16 mouse cellular contexts compared by ENCODE assay signal in the genomic region with DNA sequence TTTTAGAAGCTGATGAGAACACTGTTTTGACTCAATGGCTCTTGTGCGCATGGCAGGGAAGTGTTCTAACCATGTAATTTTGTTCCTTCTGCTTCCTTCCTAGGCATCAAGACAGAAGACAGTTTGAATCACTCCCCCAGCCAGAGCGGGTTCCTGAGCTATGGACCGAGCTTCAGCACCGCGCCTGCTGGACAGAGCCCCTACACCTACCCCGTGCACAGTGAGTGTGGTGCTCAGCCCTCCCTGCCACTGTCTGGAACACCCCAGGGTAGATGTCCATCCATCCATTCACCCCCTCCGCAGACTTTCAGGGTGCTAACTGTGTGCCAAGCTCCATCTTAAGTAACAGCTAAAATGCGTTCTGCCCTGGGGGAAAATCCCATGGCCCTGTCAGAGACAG.
DNase-seq lines count a peak whose midpoint lies in the region; ATAC-seq and TF ChIP-seq lines count a peak whose summit lies in the region.
"Had no signal": no experiment of that assay in that cellular context is flagged by ENCODE, and none has a peak within 500 bp of the region (broad histone marks: within the 10 kb centered on the region; RNA-seq: fewer than 3 reads in every experiment).

No protein-coding gene starts in this region.

- WGBS in intestine, embryonic 14.5 days, result 30% methylated on average over 8 of the region's 8 CpGs
- 31% methylated on average over 8 of the region's 8 CpGs for WGBS in intestine, postnatal 0 days
- 26% methylated on average over 8 of the region's 8 CpGs for WGBS in limb, embryonic 11.5 days
- 38% methylated on average over 8 of the region's 8 CpGs for WGBS in forebrain, embryonic 15.5 days

- no peaks in the 10 kb centered on the region for H3K27me3 ChIP-seq in intestine, embryonic 14.5 days (replicated peaks; ENCODE audit: control insufficient read depth, insufficient read depth, low read length)
- no peaks in the 10 kb centered on the region for H3K27me3 ChIP-seq in intestine, postnatal 0 days (replicated peaks; ENCODE audit: control insufficient read depth, insufficient read depth, low read length)
- H3K27me3 ChIP-seq in limb, embryonic 11.5 days (ENCODE audit: control insufficient read depth, insufficient read depth, low read length), result no peaks in the 10 kb centered on the region
- H3K27me3 ChIP-seq in forebrain, embryonic 15.5 days, result no peaks in the 10 kb centered on the region
- H3K27me3 ChIP-seq: lung, embryonic 15.5 days had no signal

- TF ChIP-seq CTCF in intestine, postnatal 0 days (IDR thresholded peaks at IDR 0.05; ENCODE audit: low read depth), result no peak

- no peak overlapping the region for H3K9ac ChIP-seq in intestine, embryonic 14.5 days (ENCODE audit: low read length)
- no peak overlapping the region for H3K9ac ChIP-seq in intestine, postnatal 0 days (ENCODE audit: low read depth, low read length)
- H3K9ac ChIP-seq in limb, embryonic 11.5 days (ENCODE audit: low read length), result no peak overlapping the region
- H3K9ac ChIP-seq in forebrain, embryonic 15.5 days (replicated peaks), result no peak overlapping the region
- H3K9ac ChIP-seq: heart, embryonic 15.5 days; hindbrain, embryonic 14.5 days; lung, embryonic 15.5 days had no signal

- H3K4me1 ChIP-seq in intestine, embryonic 14.5 days (replicated peaks; ENCODE audit: control insufficient read depth, insufficient read depth, low read length), result no peaks in the 10 kb centered on the region
- H3K4me1 ChIP-seq in intestine, postnatal 0 days (replicated peaks; ENCODE audit: control insufficient read depth, insufficient read depth, low read length), result no peaks in the 10 kb centered on the region
- H3K4me1 ChIP-seq in limb, embryonic 11.5 days (ENCODE audit: control insufficient read depth, insufficient read depth, low read length), result no peaks in the 10 kb centered on the region
- H3K4me1 ChIP-seq in forebrain, embryonic 15.5 days, result peaks cover 3% of the 10 kb centered on the region; the same call in 1 of the 2 replicates
- H3K4me1 ChIP-seq: heart, embryonic 15.5 days; lung, embryonic 15.5 days had no signal

- peak; percentile 77 for DNase-seq in intestine, embryonic 14.5 days (ENCODE audit: low spot score)
- DNase-seq in NIH3T3 (ENCODE audit: low read depth), result peak; percentile 22
- peak; percentile 60 for DNase-seq in brain, adult 2 months (ENCODE audit: low read depth, low spot score)
- DNase-seq in limb, embryonic 11.5 days (ENCODE audit: low spot score), result peak; percentile 72
- no peak for DNase-seq in frontal cortex, postnatal 36 days (ENCODE audit: low spot score in 2 of 2)
- DNase-seq: cerebellum, postnatal 14 days; kidney, adult 9 months; spleen, adult 18-20 months had no signal

- no peak overlapping the region for H3K27ac ChIP-seq in intestine, embryonic 14.5 days (ENCODE audit: low read depth)
- H3K27ac ChIP-seq in intestine, postnatal 0 days (ENCODE audit: low read depth, low read length), result no peak overlapping the region
- H3K27ac ChIP-seq in limb, embryonic 11.5 days (replicated peaks; ENCODE audit: low read depth, low read length), result no peak overlapping the region
- H3K27ac ChIP-seq in forebrain, embryonic 15.5 days (replicated peaks), result no peak overlapping the region
- H3K27ac ChIP-seq: heart, embryonic 15.5 days; hindbrain, embryonic 14.5 days; lung, embryonic 15.5 days had no signal

- ATAC-seq in intestine, embryonic 14.5 days (replicated peaks; ENCODE audit: low FRiP score, low TSS enrichment, low read depth), result no peak
- ATAC-seq in intestine, postnatal 0 days, result no peak
- ATAC-seq in limb, embryonic 11.5 days (ENCODE audit: insufficient number of reproducible peaks, low FRiP score, low TSS enrichment, low read depth), result no peak
- ATAC-seq in forebrain, embryonic 15.5 days (replicated peaks), result no peak
- ATAC-seq: CD4-positive, CD25-positive, alpha-beta regulatory T cell, adult 4 months; forebrain, embryonic 14.5 days had no signal

- H3K9me3 ChIP-seq in intestine, embryonic 14.5 days (ENCODE audit: control insufficient read depth, low read length), result no peaks in the 10 kb centered on the region
- H3K9me3 ChIP-seq in intestine, postnatal 0 days (ENCODE audit: control insufficient read depth), result no peaks in the 10 kb centered on the region
- H3K9me3 ChIP-seq in limb, embryonic 11.5 days (ENCODE audit: control insufficient read depth, low read length), result no peaks in the 10 kb centered on the region
- no peaks in the 10 kb centered on the region for H3K9me3 ChIP-seq in forebrain, embryonic 15.5 days
- H3K9me3 ChIP-seq: heart, embryonic 15.5 days; lung, embryonic 15.5 days; megakaryocyte, embryonic 14.5 days had no signal

- no peak overlapping the region for H3K4me3 ChIP-seq in intestine, embryonic 14.5 days (ENCODE audit: low read depth, low read length)
- no peak overlapping the region for H3K4me3 ChIP-seq in intestine, postnatal 0 days (ENCODE audit: low read depth, low read length)
- no peak overlapping the region for H3K4me3 ChIP-seq in limb, embryonic 11.5 days (ENCODE audit: low read depth, low read length)
- no peak overlapping the region for H3K4me3 ChIP-seq in forebrain, embryonic 15.5 days
- H3K4me3 ChIP-seq: heart, embryonic 15.5 days; lung, embryonic 15.5 days; megakaryocyte, embryonic 14.5 days had no signal

- H3K4me2 ChIP-seq in intestine, embryonic 14.5 days (ENCODE audit: low read length), result no peak overlapping the region
- H3K4me2 ChIP-seq in intestine, postnatal 0 days (replicated peaks; ENCODE audit: low read depth), result no peak overlapping the region
- H3K4me2 ChIP-seq in limb, embryonic 11.5 days (ENCODE audit: low read depth, severe bottlenecking), result no peak overlapping the region
- no peak overlapping the region for H3K4me2 ChIP-seq in forebrain, embryonic 15.5 days (replicated peaks)
- H3K4me2 ChIP-seq: heart, embryonic 15.5 days; hindbrain, embryonic 14.5 days; lung, embryonic 15.5 days had no signal

- H3K36me3 ChIP-seq in intestine, embryonic 14.5 days (ENCODE audit: control insufficient read depth, insufficient read depth, low read length), result no peaks in the 10 kb centered on the region
- no peaks in the 10 kb centered on the region for H3K36me3 ChIP-seq in intestine, postnatal 0 days (ENCODE audit: control insufficient read depth, insufficient read depth)
- no peaks in the 10 kb centered on the region for H3K36me3 ChIP-seq in limb, embryonic 11.5 days (ENCODE audit: control insufficient read depth, insufficient read depth, low read length)
- H3K36me3 ChIP-seq in forebrain, embryonic 15.5 days, result no peaks in the 10 kb centered on the region
- H3K36me3 ChIP-seq: heart, embryonic 15.5 days; lung, embryonic 15.5 days had no signal

Comparison
In these comparisons a context has a peak if more than half of its experiments do, and no peak if none do; other contexts are left out.
1. DNase-seq: peak in intestine, embryonic 14.5 days (single experiment), NIH3T3 (single experiment), brain, adult 2 months (single experiment) and limb, embryonic 11.5 days (single experiment); none in frontal cortex, postnatal 36 days (0 of 2).